Mouse (Mus musculus): ENCODE results near the gene Utp14a.

DNA sequence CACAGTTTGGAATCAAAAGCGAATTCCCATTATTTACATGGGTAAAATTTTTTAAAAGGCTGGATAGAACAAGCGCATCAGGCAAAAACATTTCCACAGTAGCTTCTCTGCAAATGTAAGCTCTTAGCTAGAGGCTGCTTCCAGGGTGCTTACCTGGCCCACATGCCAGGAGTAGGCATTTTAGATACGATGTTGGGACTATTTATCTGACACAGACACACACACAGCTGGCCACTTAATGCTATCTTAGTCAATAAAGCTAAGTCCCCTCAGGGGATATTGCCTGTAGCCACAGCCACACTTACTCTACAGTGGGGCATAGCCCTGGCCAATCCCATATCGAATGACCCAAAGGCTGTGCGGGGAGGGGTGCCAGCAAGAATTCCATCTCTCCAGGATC, 55.1 kb downstream of the Utp14a start:
- TF ChIP-seq CTCF (IDR thresholded peaks at IDR 0.05; ENCODE audit: borderline replicate concordance, insufficient read depth, low read length) (no peak), POLR2A (IDR thresholded peaks at IDR 0.05; ENCODE audit: low read depth, low read length) (no peak)
